Mouse (Mus musculus): ENCODE results near the gene Calm4.

DNA sequence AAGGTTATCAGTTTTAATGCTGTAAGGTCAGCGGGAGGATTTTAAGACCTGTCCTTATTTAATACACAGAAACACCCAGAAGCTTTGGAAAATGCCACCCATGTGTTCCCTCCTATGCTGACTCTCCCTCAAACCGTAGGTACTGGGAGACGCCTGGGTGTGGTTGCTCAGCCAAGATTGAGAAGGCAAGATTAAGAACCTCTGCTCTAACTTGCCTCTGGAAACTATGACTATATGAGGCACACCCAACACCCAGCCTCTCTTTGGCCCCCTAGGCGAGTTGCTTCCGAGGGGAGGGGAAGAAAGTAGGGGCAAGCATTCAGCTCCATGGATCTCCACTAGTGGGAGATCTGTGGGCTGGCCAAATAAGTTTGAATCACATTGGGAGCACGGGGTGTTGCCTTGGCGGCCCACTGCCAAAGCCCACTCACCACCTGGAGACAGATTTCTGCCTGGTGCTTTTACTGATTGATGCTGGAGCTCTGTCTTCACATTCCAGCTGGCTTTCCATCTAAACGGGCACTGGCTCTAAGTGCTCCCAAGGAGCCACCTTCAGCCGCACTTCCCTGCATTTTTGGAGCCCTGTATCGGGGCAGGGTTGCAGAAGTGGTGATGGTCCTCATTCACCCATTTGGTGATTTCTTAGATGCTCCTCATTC is 25.5 kb downstream of the Calm4 start:
- TF ChIP-seq CTCF (IDR thresholded peaks at IDR 0.05; ENCODE audit: low read depth) = peak; percentile 34
- TF ChIP-seq EP300 (optimal IDR thresholded peaks at IDR 0.05) = peak; percentile 85
